Mouse (Mus musculus) G1E (cell line): ENCODE measurements around the gene Tbc1d16.
"Not testable (repeated sequence)": the region's sequence is repeated elsewhere in the genome, so short reads cannot be mapped to it uniquely, and the experiment has no call there.

ENCODE experiments used
- CTCF ChIP-seq: IDR thresholded peaks from 2 replicates; pipeline ENCODE4 v1.5.1; 2012; ENCODE audit warnings: low read depth, low read length, inconsistent platforms, mixed read lengths
- GATA1 ChIP-seq: IDR thresholded peaks from 2 replicates; pipeline ENCODE4 v1.6.1; 2012; ENCODE audit warnings: borderline replicate concordance, low read length, inconsistent platforms, mixed read lengths
- TAL1 ChIP-seq: conservative IDR thresholded peaks from 2 replicates; pipeline ENCODE4 v1.6.1; 2012; ENCODE audit warnings: low read depth, low read length, inconsistent platforms, mixed read lengths

DNA sequence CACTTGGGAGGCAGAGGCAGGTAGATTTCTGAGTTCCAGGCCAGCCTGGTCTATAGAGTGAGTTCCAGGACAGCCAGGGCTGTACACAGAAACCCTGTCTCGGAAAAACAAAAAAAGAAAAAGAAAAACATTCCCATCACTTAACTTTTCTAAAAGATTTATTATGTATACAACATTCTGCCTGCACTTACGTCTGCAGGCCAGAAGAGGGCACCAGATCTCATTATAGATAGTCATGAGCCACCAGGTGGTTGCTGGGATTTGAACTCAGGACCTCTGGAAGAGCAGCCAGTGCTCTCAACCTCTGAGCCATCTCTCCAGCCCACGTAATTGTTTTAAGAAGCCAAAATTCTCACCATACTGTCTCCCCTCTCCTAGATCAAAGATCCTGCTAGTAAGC lies 44.2 kb upstream of the Tbc1d16 start:
- TF ChIP-seq TAL1, CTCF, GATA1: not testable (repeated sequence)
